Mouse (Mus musculus) CH12.LX (cell line): Measurements from ENCODE around the gene Apba1. TPM values are rescaled to one million over a fixed set of nuclear protein-coding genes. Genes with fewer than 3 reads are reported as not detected.

Experiments
- DNase-seq: peaks from one replicate; pipeline ENCODE4 v3.0.0-alpha.2; 2013; ENCODE audit errors: extremely low read depth
- H3K27ac ChIP-seq: 2 replicates; pipeline ENCODE4 v1.5.1; 2012; ENCODE audit warnings: low read depth, mild to moderate bottlenecking, control low read depth, moderate library complexity; ENCODE audit not compliant: insufficient read depth
- H3K27me3 ChIP-seq: replicated peaks from 2 replicates; pipeline ENCODE3; 2012; ENCODE audit warnings: inconsistent platforms
- H3K36me3 ChIP-seq, 2 experiments: replicated peaks in 1 of 2; 2 replicates each; pipeline versions ENCODE3 to v1.6.1; 2012; ENCODE audit warnings: inconsistent platforms in 1 of 2, low read length in 1 of 2, mild to moderate bottlenecking in 1 of 2, mixed read lengths in 1 of 2, moderate library complexity in 1 of 2; ENCODE audit not compliant: control insufficient read depth in 1 of 2, insufficient read depth in 1 of 2
- H3K4me1 ChIP-seq, 2 experiments: 2 replicates each; pipeline ENCODE4 v1.6.1; 2012; ENCODE audit warnings: inconsistent platforms in 1 of 2, moderate library complexity in 1 of 2; ENCODE audit not compliant: insufficient read depth in 2 of 2, control insufficient read depth in 1 of 2
- H3K4me2 ChIP-seq: 2 replicates; pipeline ENCODE4 v1.6.1; 2012; ENCODE audit warnings: low read depth, mild to moderate bottlenecking, control low read depth; ENCODE audit not compliant: poor library complexity, insufficient read depth, severe bottlenecking
- H3K4me3 ChIP-seq, 3 experiments: fragments of 150-350 bp in 1 of 3; sonication (generic) in 1 of 3; replicated peaks in 1 of 3; 2 replicates each; pipeline versions ENCODE3 to v1.5.1; 2011 to 2012; ENCODE audit warnings: low read depth in 2 of 3, low read length in 2 of 3, mild to moderate bottlenecking in 2 of 3, moderate library complexity in 2 of 3, control low read depth in 1 of 3, improper control_type of control experiment in 1 of 3, inconsistent platforms in 1 of 3, mixed read lengths in 1 of 3; ENCODE audit not compliant: poor library complexity in 1 of 3
- H3K79me2 ChIP-seq: replicated peaks from 2 replicates; pipeline ENCODE4 v1.6.1; 2012; ENCODE audit warnings: mild to moderate bottlenecking, moderate library complexity; ENCODE audit not compliant: control insufficient read depth, poor library complexity, insufficient read depth, severe bottlenecking; ENCODE audit errors: extremely low read depth
- H3K9ac ChIP-seq: 2 replicates; pipeline ENCODE4 v1.6.1; 2012; ENCODE audit warnings: low read depth, mild to moderate bottlenecking, control low read depth, moderate library complexity; ENCODE audit not compliant: insufficient read depth
- H3K9me3 ChIP-seq: replicated peaks from 2 replicates; pipeline ENCODE3; 2012; ENCODE audit warnings: low read length, inconsistent platforms, mixed read lengths
- BHLHE40 ChIP-seq: IDR thresholded peaks from 2 replicates; pipeline ENCODE4 v1.6.1; 2011; ENCODE audit warnings: mild to moderate bottlenecking, low read depth, low read length, improper control_type of control experiment
- CHD1 ChIP-seq: IDR thresholded peaks from 2 replicates; pipeline ENCODE4 v1.6.1; 2012; ENCODE audit warnings: low read depth, low read length, improper control_type of control experiment, inconsistent platforms
- CHD2 ChIP-seq: IDR thresholded peaks from 2 replicates; pipeline ENCODE4 v1.6.1; 2011; ENCODE audit warnings: low read length, improper control_type of control experiment
- E2F4 ChIP-seq: IDR thresholded peaks from 2 replicates; pipeline ENCODE4 v1.6.1; 2011; ENCODE audit warnings: low read depth, low read length, improper control_type of control experiment; ENCODE audit not compliant: insufficient replicate concordance
- ETS1 ChIP-seq: conservative IDR thresholded peaks from 2 replicates; pipeline ENCODE4 v1.6.1; 2012; ENCODE audit warnings: low read depth, mild to moderate bottlenecking, inconsistent platforms, low read length, improper control_type of control experiment, moderate library complexity
- HCFC1 ChIP-seq: IDR thresholded peaks from 2 replicates; pipeline ENCODE4 v1.6.1; 2012; ENCODE audit warnings: low read depth, mild to moderate bottlenecking, inconsistent platforms, low read length, improper control_type of control experiment
- IRF4 ChIP-seq: IDR thresholded peaks from 2 replicates; pipeline ENCODE4 v1.6.1; 2014; ENCODE audit warnings: low read depth, mild to moderate bottlenecking, inconsistent platforms, low read length, improper control_type of control experiment
- JUND ChIP-seq: conservative IDR thresholded peaks from 2 replicates; pipeline ENCODE4 v1.6.1; 2011; ENCODE audit warnings: low read depth, low read length, improper control_type of control experiment
- KAT2A ChIP-seq: IDR thresholded peaks from 2 replicates; pipeline ENCODE4 v1.6.1; 2012; ENCODE audit warnings: low read length, improper control_type of control experiment, inconsistent platforms; ENCODE audit not compliant: insufficient replicate concordance
- MAFK ChIP-seq: IDR thresholded peaks from 2 replicates; pipeline ENCODE4 v1.6.1; 2011; ENCODE audit warnings: low read length, improper control_type of control experiment; ENCODE audit not compliant: insufficient replicate concordance
- MAX ChIP-seq: IDR thresholded peaks from 2 replicates; pipeline ENCODE4 v1.6.1; 2011; ENCODE audit warnings: low read length, improper control_type of control experiment
- MEF2A ChIP-seq: IDR thresholded peaks from 2 replicates; pipeline ENCODE4 v1.6.1; 2014; ENCODE audit warnings: low read depth, mild to moderate bottlenecking, inconsistent platforms, low read length, improper control_type of control experiment, borderline replicate concordance
- MXI1 ChIP-seq: IDR thresholded peaks from 2 replicates; pipeline ENCODE4 v1.6.1; 2011; ENCODE audit warnings: mild to moderate bottlenecking, low read depth, low read length, improper control_type of control experiment
- NRF1 ChIP-seq: IDR thresholded peaks from 2 replicates; pipeline ENCODE4 v1.6.1; 2014; ENCODE audit warnings: low read depth, mild to moderate bottlenecking, inconsistent platforms, low read length, improper control_type of control experiment, moderate library complexity
- PAX5 ChIP-seq: IDR thresholded peaks from 2 replicates; pipeline ENCODE4 v1.6.1; 2012; ENCODE audit warnings: low read length, inconsistent platforms, mixed read lengths
- RAD21 ChIP-seq: IDR thresholded peaks from 2 replicates; pipeline ENCODE4 v1.6.1; 2011; ENCODE audit warnings: low read depth, mild to moderate bottlenecking, low read length, improper control_type of control experiment, moderate library complexity
- RCOR1 ChIP-seq: conservative IDR thresholded peaks from 2 replicates; pipeline ENCODE4 v1.6.1; 2012; ENCODE audit warnings: low read depth, mild to moderate bottlenecking, inconsistent platforms, low read length, improper control_type of control experiment
- SIN3A ChIP-seq: IDR thresholded peaks from 2 replicates; pipeline ENCODE4 v1.6.1; 2012; ENCODE audit warnings: low read length, improper control_type of control experiment, inconsistent platforms
- SMC3 ChIP-seq: IDR thresholded peaks from 2 replicates; pipeline ENCODE4 v1.6.1; 2011; ENCODE audit warnings: low read depth, low read length, improper control_type of control experiment
- TBP ChIP-seq: conservative IDR thresholded peaks from 2 replicates; pipeline ENCODE4 v1.6.1; 2011; ENCODE audit warnings: low read depth, low read length, improper control_type of control experiment
- UBTF ChIP-seq: IDR thresholded peaks from 2 replicates; pipeline ENCODE4 v1.6.1; 2012; ENCODE audit warnings: low read depth, mild to moderate bottlenecking, inconsistent platforms, low read length, improper control_type of control experiment, moderate library complexity
- ZKSCAN1 ChIP-seq: IDR thresholded peaks from 2 replicates; pipeline ENCODE4 v1.6.1; 2012; ENCODE audit warnings: low read depth, inconsistent platforms, low read length, improper control_type of control experiment, borderline replicate concordance
- ZNF384 ChIP-seq: IDR thresholded peaks from 2 replicates; pipeline ENCODE4 v1.6.1; 2012; ENCODE audit warnings: low read depth, low read length, improper control_type of control experiment, inconsistent platforms
- dilution Hi-C: fragments of 300-500 bp; cut with MboI; formaldehyde crosslinking; loops from 2 replicates; pipeline ENCODE4 v1.14.3; 2020; ENCODE audit warnings: low sequenced_read_pairs; ENCODE audit not compliant: extremely low pct_unique_long_range_greater_than_20kb, extremely low pct_ligation_motif_present
- in situ Hi-C: fragments of 300-500 bp; cut with MboI; formaldehyde crosslinking; loops from 3 replicates; pipeline ENCODE4 v1.14.3; 2019; ENCODE audit warnings: low sequenced_read_pairs, low pct_ligation_motif_present, low pct_unique_long_range_greater_than_20kb, mixed read lengths
- polyA plus RNA-seq: library from polyadenylated mRNA; unstranded; fragments of >175 nt; gene quantifications from 2 replicates; pipeline ENCODE4 v1.2.1, GENCODE M21; 2012; ENCODE audit warnings: low read depth; ENCODE audit not compliant: insufficient read length
- total RNA-seq, 2 experiments: library from RNA; depleted of rRNA; stranded (reverse); fragments of 300-350 nt in 1 of 2; fragments of >200 nt in 1 of 2; gene quantifications; 2 replicates each; pipeline ENCODE4 v1.2.3; 2012 to 2014

Gene Apba1
- total and polyA plus RNA-seq, 3 experiments = 0.08 to 0.24 (median 0.09) TPM

DNA sequence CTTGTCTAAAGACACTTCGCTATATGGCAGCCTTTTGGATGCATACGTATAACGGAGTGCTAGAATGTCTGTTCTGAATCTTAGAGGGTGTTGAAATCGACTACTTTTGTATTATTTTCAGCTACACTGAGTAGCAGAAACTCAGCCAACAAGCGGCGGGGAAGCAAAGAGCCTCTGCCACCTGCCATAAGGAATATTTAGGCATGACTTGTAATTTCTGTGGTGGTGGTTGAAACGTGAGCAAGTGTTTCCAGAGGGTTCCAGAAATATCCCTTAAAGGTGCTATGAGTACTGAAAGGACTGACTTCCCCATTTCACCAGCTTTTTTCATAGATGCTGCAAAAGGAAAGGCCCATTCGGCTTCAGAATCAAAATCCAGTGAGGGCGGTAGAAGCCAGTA lies 107.4 kb downstream of the Apba1 start (continued):
- TF ChIP-seq UBTF = no peak

DNA sequence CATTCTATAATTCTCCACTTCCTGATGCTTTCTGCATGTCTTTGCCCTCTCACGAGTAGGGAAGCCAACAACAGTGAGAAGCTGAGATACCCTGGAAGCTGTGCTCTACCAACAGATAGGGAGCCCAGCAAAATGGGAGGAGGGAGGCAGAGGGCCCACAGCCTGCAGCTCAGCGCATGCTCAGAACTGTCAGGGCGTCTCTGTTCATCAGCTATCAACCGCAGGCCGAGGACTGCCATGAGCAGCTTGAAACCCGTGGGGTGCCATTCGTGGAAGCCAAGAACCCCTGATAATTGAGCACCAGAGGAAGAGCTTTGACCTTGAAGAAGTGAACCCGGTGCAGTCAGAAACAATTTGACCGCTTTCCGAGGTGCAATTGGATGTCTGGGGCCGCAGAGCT lies 108.4 kb downstream of the Apba1 start:
- no peaks in the 10 kb centered on the region for H3K36me3 ChIP-seq
- H3K9me3 ChIP-seq = no peaks in the 10 kb centered on the region
- H3K27ac ChIP-seq = no peak overlapping the region
- H3K27me3 ChIP-seq = no peaks in the 10 kb centered on the region
- no peaks in the 10 kb centered on the region for H3K4me1 ChIP-seq
- H3K4me3 ChIP-seq = no peak overlapping the region
- in situ Hi-C loops = no loop called here
- DNase-seq = no peak
- dilution Hi-C loops = no loop called here
- no peaks in the 10 kb centered on the region for H3K79me2 ChIP-seq
- H3K9ac ChIP-seq = no peak overlapping the region
- TF ChIP-seq JUND (no peak), MXI1 (no peak), ZNF384 (no peak), RCOR1 (no peak), BHLHE40 (no peak), IRF4 (no peak), NRF1 (no peak), RAD21 (no peak), CHD1 (no peak), E2F4 (no peak), TBP (no peak), MEF2A (no peak)
- no peak overlapping the region for H3K4me2 ChIP-seq

DNA sequence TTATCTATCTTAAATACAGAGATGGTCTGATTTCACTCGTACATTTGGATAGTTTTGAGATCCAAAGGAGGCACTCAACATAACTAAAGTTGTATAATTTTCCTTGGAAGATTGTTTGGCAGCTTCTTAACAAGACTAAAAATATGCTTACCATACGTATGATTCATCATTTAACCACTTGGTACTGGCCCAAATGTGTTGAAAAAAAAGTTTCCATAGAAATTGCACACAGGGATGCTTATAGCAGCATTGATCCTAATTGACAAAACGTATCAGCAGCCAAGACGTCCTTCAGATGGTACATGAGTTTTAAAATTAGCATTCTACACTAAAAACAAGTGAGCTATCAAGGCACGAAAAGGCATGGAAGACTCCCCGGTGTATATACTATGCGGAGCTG lies 108.9 kb downstream of the Apba1 start:
- Histone ChIP-seq H3K9me3 (no peaks in the 10 kb centered on the region), H3K27me3 (no peaks in the 10 kb centered on the region), H3K4me3 (no peak overlapping the region), H3K79me2 (no peaks in the 10 kb centered on the region), H3K4me2 (no peak overlapping the region), H3K4me1 (no peaks in the 10 kb centered on the region), H3K27ac (no peak overlapping the region), H3K36me3 (no peaks in the 10 kb centered on the region), H3K9ac (no peak overlapping the region)
- no peak for DNase-seq
- TF ChIP-seq SIN3A (no peak), CHD2 (no peak), E2F4 (no peak), MAX (no peak), ZKSCAN1 (no peak), MAFK (no peak), JUND (no peak), KAT2A (no peak), NRF1 (no peak), SMC3 (no peak), CHD1 (no peak), PAX5 (no peak), MXI1 (no peak), HCFC1 (no peak), ETS1 (no peak)
- in situ Hi-C loops (no loop called here), dilution Hi-C loops (no loop called here)
